Mouse (Mus musculus): ENCODE results near the gene Plpp1. TPM values are rescaled to one million over a fixed set of nuclear protein-coding genes. Genes with fewer than 3 reads are reported as not detected.

Gene Plpp1
- total and polyA plus RNA-seq, 3 experiments = 0.12 to 0.15 TPM; not detected in 1

DNA sequence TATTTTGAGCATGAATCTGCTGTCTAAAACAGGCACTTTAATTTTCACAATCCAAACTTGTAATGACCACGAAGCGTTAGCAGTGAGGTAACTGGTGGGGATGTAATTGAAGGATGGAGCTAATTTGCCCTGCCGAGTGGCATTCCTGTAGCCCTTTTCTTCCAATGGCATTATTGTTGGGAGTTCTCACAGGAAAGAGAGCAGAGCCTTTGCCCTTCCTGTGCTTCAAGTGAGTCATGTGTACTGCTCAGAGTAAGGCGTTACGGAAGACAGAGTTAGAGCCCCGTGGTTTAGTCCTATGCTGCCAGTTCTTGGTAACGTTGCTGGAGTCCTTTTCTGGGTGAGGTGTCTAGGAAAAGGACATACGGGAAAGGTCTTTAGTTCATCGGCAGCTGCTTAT is 10.2 kb downstream of the Plpp1 start:
- H3K4me3 ChIP-seq (ENCODE audit: control insufficient read depth in 1 of 2, insufficient read depth in 1 of 2, low read depth in 2 of 2, low read length in 2 of 2) = no peak overlapping the region
- no peaks in the 10 kb centered on the region for H3K79me2 ChIP-seq (ENCODE audit: control insufficient read depth, insufficient read depth, low read length, poor library complexity)
- H3K27ac ChIP-seq (ENCODE audit: control insufficient read depth, low read depth, low read length) = no peak overlapping the region
- TF ChIP-seq ETS1 (IDR thresholded peaks at IDR 0.05; ENCODE audit: low read depth, low read length) (no peak), TAL1 (IDR thresholded peaks at IDR 0.05; ENCODE audit: low read length) (no peak), GATA1 (IDR thresholded peaks at IDR 0.05; ENCODE audit: low read depth, low read length) (no peak), TCF12 (IDR thresholded peaks at IDR 0.05; ENCODE audit: low read depth, low read length) (no peak), TBP (IDR thresholded peaks at IDR 0.05; ENCODE audit: low read depth, low read length) (no peak), UBTF (IDR thresholded peaks at IDR 0.05; ENCODE audit: borderline replicate concordance, insufficient read depth, low read depth, low read length) (no peak), ELF1 (IDR thresholded peaks at IDR 0.05; ENCODE audit: low read depth, low read length) (no peak), ZKSCAN1 (IDR thresholded peaks at IDR 0.05; ENCODE audit: low read depth, low read length) (no peak), SIN3A (IDR thresholded peaks at IDR 0.05; ENCODE audit: low read length) (no peak), MXI1 (IDR thresholded peaks at IDR 0.05; ENCODE audit: low read depth, low read length) (no peak), MEF2A (IDR thresholded peaks at IDR 0.05; ENCODE audit: extremely low read depth, insufficient replicate concordance, low read depth, low read length, poor library complexity, severe bottlenecking) (no peak), MAX (IDR thresholded peaks at IDR 0.05; ENCODE audit: low read length) (no peak), RAD21 (IDR thresholded peaks at IDR 0.05; ENCODE audit: low read depth, low read length) (no peak), CHD2 (IDR thresholded peaks at IDR 0.05; ENCODE audit: low read length) (no peak), MAZ (IDR thresholded peaks at IDR 0.05; ENCODE audit: low read depth, low read length) (no peak), POLR2A (IDR thresholded peaks at IDR 0.05; ENCODE audit: control insufficient read depth in 1 of 2, insufficient read depth in 1 of 2, low read depth in 1 of 2, low read length in 2 of 2, poor library complexity in 1 of 2) (no peak), E2F4 (IDR thresholded peaks at IDR 0.05; ENCODE audit: borderline replicate concordance, low read depth, low read length) (no peak), MYC (IDR thresholded peaks at IDR 0.05; ENCODE audit: low read depth, low read length) (no peak), GABPA (IDR thresholded peaks at IDR 0.05; ENCODE audit: low read depth, low read length) (no peak), MYB (IDR thresholded peaks at IDR 0.05; ENCODE audit: low read depth, low read length) (no peak)
- DNase-seq (ENCODE audit: low read depth, low spot score) = no peak
- H3K9ac ChIP-seq (ENCODE audit: control insufficient read depth, low read depth, low read length, poor library complexity, severe bottlenecking) = no peak overlapping the region
- H3K27me3 ChIP-seq (ENCODE audit: control insufficient read depth in 1 of 2, insufficient read depth in 2 of 2, low read length in 2 of 2) = no peaks in the 10 kb centered on the region
- H3K36me3 ChIP-seq (ENCODE audit: control insufficient read depth in 1 of 2, insufficient read depth in 2 of 2, low read length in 2 of 2) = peaks cover 0 to under 1% of the 10 kb centered on the region in 2 experiments; a peak in 1 of 4 replicates
- no peaks in the 10 kb centered on the region for H3K9me3 ChIP-seq (replicated peaks; ENCODE audit: insufficient read depth, low read length)
- H3K4me1 ChIP-seq (ENCODE audit: control insufficient read depth in 1 of 2, insufficient read depth in 2 of 2, low read length in 2 of 2) = peaks cover 0 to 2% of the 10 kb centered on the region in 2 experiments; a peak in 2 of 4 replicates

DNA sequence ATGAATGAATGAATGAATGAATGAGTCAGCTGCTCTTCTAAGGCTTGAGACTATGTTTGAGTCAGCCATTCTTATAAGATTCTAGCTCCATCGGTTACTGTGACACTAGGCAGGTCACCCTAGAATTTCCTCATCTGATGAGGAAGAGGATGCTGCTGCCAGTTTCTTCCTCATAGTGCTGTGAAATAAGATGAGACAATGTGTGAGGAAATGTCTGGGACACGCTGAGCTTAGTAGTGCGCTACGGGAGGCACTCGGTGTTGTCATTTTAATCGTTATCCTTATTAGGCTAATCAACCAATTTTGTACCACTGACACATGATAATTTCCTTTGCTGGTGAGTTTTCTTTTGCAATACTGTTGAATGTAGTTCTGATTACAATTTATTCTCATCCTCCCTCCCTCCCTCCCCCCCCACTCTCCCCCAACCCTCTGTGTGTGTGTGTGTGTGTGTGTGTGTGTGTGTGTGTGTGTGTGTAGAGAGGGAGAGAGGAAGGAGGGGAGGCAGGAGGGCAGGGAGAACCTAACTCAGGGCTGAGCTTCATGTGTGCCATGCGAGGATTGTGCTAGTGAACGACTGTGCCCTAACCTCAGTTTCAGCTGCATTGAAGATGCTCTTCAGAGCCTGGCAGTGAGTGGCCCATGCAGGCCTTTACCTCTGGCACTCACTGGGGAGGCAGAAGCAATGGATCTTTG is 11.3 kb downstream of the Plpp1 start:
- peaks cover 0 to 8% of the 10 kb centered on the region in 2 experiments; a peak in 2 of 4 replicates for H3K36me3 ChIP-seq (ENCODE audit: control insufficient read depth in 1 of 2, insufficient read depth in 2 of 2, low read length in 2 of 2)
- no peaks in the 10 kb centered on the region for H3K9me3 ChIP-seq (replicated peaks; ENCODE audit: insufficient read depth, low read length)
- H3K4me1 ChIP-seq (ENCODE audit: control insufficient read depth in 1 of 2, insufficient read depth in 2 of 2, low read length in 2 of 2) = peaks cover 3 to 9% of the 10 kb centered on the region in 2 experiments

More for the DNA sequence above, 11.3 kb downstream of the Plpp1 start:
- Histone ChIP-seq H3K27ac (ENCODE audit: control insufficient read depth, low read depth, low read length) (no peak overlapping the region), H3K79me2 (ENCODE audit: control insufficient read depth, insufficient read depth, low read length, poor library complexity) (no peaks in the 10 kb centered on the region), H3K27me3 (ENCODE audit: control insufficient read depth in 1 of 2, insufficient read depth in 2 of 2, low read length in 2 of 2) (no peaks in the 10 kb centered on the region), H3K4me3 (ENCODE audit: control insufficient read depth in 1 of 2, insufficient read depth in 1 of 2, low read depth in 2 of 2, low read length in 2 of 2) (no peak overlapping the region), H3K9ac (ENCODE audit: control insufficient read depth, low read depth, low read length, poor library complexity, severe bottlenecking) (no peak overlapping the region)
- no peak for DNase-seq (ENCODE audit: low read depth, low spot score)
- TF ChIP-seq USF2 (IDR thresholded peaks at IDR 0.05; ENCODE audit: borderline replicate concordance in 1 of 2, insufficient read depth in 1 of 2, low read depth in 1 of 2, low read length in 2 of 2) (no peak), MAZ (IDR thresholded peaks at IDR 0.05; ENCODE audit: low read depth, low read length) (no peak), GABPA (IDR thresholded peaks at IDR 0.05; ENCODE audit: low read depth, low read length) (no peak), E2F4 (IDR thresholded peaks at IDR 0.05; ENCODE audit: borderline replicate concordance, low read depth, low read length) (no peak), RAD21 (IDR thresholded peaks at IDR 0.05; ENCODE audit: low read depth, low read length) (no peak), TBP (IDR thresholded peaks at IDR 0.05; ENCODE audit: low read depth, low read length) (no peak), CHD2 (IDR thresholded peaks at IDR 0.05; ENCODE audit: low read length) (no peak), ZKSCAN1 (IDR thresholded peaks at IDR 0.05; ENCODE audit: low read depth, low read length) (no peak), SMC3 (IDR thresholded peaks at IDR 0.05; ENCODE audit: low read depth, low read length) (no peak), POLR2AphosphoS5 (IDR thresholded peaks at IDR 0.05; ENCODE audit: borderline replicate concordance, low read depth, low read length) (no peak), ETS1 (IDR thresholded peaks at IDR 0.05; ENCODE audit: low read depth, low read length) (no peak), MYC (IDR thresholded peaks at IDR 0.05; ENCODE audit: low read depth, low read length) (no peak), HCFC1 (IDR thresholded peaks at IDR 0.05; ENCODE audit: low read depth, low read length) (no peak), MAX (IDR thresholded peaks at IDR 0.05; ENCODE audit: low read length) (no peak), MAFK (IDR thresholded peaks at IDR 0.05; ENCODE audit: borderline replicate concordance, low read depth, low read length) (no peak), CTCF (IDR thresholded peaks at IDR 0.05 in 2 of 3, conservative IDR thresholded peaks at IDR 0.05 in 1 of 3; ENCODE audit: control insufficient read depth in 1 of 3, insufficient read depth in 1 of 3, low read depth in 2 of 3, low read length in 3 of 3, poor library complexity in 1 of 3, severe bottlenecking in 1 of 3) (no peak)

All from MEL (cell line).